Mouse (Mus musculus) c-Kit-negative CD71-positive TER-119-positive erythroid progenitor cells, embryonic 14.5 days (primary cell): ENCODE results near the gene Zfp771.

Experiments used
- DNase-seq: peaks from one replicate; pipeline ENCODE4 v3.0.0-alpha.2; 2013; ENCODE audit warnings: low read depth, low spot score

Zfp771 gene

GRCm38 (mm10) chr7:127253341-127253740 is 9.3 kb downstream of the Zfp771 start:
- DNase-seq: no peak

- peak; percentile 86 for DNase-seq
These were observed 10.0 kb downstream of the Zfp771 start for GRCm38 (mm10) chr7:127253821-127254769.

DNA sequence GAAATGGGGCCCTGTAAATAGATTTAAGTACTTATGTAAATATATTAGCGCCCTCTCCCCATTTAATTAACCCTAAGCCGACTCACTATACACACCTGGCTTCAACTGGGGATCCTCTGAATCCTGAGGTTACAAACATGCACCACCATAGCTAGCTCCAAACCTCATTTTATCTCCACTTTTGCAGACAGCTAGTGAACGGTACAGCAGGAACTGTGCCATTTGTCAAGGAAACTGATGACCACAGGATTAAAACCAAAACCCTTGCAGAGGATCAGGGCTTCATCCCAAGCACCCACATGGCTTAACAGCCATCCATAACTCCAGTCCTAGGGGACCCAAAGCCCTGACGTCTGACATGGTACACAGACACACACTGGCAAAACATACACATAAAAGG is 10.9 kb downstream of the Zfp771 start:
- no peak for DNase-seq

DNA sequence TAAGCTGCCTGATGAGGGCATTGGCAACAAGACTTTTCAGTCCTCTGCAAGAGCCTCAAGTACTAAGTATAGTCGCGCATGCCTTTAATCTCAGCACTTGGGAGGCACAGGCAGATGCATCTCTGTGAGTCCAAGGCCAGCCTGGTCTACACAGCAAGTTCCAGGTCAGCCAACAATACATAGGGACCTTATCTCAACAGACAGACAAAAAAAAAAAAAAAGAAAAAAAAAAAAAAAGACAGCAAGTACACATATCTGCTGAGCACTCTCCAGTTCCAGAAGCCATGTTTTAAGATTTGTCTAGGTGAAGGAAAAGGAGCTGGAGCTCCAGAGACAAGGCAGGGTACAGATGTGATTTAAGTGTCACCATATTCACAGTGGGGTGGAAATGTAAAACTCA is 11.9 kb downstream of the Zfp771 start:
- DNase-seq: no peak

- no peak for DNase-seq
These were observed 12.4 kb downstream of the Zfp771 start for GRCm38 (mm10) chr7:127256518-127256917.

DNA sequence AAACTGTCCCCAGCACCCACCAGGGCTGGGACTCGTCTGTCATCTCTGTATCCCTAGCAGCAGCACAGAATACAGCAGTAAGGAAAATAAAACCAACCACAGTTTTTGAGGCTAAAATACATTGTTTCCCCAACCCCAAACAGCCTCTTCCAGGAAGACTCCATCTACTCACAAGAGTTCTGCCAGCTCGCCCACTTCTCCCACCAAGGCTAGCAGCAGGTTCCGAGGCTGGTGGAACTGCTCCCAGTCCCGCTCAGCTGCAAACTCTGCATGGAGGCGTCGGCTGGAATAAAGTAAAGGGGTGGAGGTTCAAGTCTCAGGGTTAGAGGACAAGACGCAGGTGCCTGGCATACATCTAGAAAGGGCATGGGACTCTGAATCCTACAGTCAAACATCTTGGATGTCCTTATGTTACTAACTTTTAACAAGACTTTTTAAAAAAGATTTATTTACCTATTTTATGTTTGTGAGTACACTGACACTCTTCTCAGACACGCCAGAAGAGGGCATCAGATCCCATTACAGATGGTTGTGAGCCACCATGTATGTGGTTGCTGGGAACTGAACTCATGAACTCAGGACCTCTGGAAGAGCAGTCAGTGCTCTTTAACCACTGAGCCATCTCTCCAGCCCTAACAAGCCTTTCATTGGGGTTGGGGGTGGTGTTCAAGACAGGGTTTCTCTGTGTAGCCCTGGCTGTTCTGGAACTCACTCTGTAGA is 15.3 kb downstream of the Zfp771 start:
- no peak for DNase-seq

DNA sequence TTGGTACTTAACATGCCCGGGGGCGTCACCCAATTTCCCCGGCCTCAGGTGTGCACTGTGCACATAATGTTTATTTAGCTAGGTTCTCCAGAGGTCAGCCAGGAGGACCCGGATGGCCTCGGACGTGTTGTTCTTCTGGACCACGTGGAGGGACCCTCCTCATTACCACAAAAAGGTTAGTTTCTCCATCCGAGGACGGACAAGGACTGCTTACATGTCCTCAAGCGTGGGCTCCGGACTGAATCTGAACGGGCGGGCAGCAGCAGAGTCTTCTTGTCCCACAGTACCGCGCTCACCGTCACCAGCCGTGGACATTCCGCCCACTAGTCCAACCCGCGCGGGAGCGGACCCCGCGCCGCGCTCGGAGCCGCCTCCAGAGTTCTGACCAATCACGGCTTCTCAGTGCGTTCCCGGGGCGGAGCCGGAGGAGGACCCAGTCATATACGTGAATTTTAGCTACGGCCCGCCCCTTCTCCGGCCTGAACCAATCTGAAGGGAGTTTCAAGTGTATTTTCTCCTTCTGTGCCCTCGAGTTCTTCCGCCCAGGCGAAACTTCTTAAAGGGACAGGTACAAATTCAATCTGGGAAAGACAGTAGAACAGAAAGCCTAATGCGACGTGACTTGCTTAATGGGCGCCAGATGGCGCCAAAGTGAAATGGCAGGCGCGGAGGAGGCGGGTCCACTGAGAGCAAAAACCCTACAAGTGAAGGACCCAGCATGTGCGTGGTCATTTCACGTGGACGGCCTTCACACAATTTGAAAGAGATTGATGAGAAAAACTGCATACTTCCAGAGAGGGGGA is 16.4 kb downstream of the Zfp771 start, which contains the start of gene Dctpp1:
Dctpp1 (minus strand) TSS at position 401 of the 803 bp plus-strand sequence.
- peak; percentile 96 for DNase-seq

DNA sequence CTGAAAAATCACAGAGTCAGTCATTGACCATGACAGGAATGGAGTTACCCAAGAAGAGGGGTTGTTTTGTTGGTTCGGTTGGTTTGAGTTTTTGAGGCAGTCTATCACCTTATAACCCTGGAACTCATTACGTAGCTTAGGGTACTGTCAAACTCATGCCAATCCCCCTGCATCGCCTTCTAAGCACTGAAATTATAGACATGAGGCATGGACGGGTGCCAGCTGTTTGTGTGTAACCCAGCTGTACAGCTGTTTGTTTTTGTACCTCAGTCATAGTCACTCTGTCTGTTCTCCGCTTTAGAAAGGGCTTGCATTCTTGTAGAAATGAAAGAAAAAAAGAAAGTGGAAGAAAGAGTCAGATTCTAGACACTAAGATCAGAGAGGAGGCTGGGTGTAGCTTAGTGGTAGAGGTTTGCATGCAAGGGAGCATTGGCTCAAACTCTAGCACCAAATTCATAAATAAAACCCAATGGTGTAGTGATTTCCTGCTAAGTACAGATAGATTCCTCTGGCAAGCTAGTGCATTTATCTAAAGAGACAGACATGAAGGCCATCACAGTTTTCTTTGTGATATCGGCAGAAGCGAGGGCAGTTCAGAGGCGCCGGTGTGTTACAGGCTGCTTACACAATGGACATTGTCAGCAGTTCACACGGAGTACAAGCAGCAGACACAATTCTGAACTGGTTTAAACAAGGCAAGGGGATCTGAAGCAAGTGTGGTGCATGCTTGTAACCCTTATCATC is 18.3 kb downstream of the Zfp771 start:
- no peak for DNase-seq

DNA sequence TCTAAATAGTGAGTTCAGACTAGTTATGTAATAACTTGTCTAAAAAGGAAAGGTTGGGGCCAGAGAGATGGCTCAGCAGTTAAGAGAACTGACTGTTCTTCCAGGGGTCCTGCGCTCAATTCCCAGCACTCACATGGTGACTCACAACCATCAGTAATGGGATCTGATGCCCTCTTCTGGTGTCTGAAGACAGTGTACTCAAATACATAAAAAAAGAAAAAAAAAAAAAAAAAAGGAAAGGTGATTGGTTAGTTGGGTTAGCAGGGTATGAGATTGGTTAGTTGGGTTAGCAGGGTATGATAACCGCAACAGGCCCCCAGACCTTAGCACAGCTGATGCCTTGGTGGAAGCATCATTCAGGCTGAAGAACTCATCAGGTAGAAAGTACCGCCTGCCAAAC is 19.5 kb downstream of the Zfp771 start:
- DNase-seq: no peak

DNA sequence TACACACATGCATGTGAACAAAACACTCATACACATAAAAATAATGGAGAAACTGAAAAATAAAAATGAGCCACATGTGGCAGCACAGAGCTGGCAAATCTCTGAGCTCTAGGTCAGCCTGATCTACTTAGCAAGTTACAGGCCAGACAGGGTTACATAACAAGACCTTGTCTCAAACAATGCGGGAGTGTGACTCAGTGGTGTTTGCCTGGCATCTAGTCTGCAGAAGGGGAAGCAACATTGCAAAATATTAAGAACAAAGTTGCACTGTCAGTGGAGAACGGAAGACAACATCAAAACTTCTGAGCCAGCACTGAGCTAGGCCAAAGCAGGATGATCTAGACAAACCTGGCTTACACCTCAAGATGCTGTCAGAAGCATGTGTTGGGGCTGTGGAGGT is 26.2 kb downstream of the Zfp771 start:
- DNase-seq: no peak

- no peak for DNase-seq
These were observed 26.6 kb downstream of the Zfp771 start for GRCm38 (mm10) chr7:127270666-127271065.

DNA sequence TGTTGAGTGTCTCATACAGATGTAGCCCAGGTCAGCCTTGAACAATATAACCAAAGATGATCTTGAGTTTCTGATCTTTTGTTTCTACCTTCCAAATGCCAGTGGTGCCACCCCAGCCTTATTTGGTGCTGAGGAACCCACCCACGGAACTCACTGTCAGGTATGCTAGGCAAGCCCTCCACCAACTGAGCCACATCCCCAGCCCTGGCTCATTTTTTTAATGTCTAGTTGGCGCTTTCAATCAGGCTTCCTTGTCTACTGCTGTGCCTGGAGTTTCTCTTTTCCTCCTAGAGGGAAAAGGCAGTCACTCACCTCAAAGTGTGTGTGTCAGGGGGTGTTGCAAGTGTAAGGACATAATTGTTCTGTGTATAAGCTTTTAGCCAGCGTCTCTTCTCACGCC is 27.0 kb downstream of the Zfp771 start:
- no peak for DNase-seq

DNA sequence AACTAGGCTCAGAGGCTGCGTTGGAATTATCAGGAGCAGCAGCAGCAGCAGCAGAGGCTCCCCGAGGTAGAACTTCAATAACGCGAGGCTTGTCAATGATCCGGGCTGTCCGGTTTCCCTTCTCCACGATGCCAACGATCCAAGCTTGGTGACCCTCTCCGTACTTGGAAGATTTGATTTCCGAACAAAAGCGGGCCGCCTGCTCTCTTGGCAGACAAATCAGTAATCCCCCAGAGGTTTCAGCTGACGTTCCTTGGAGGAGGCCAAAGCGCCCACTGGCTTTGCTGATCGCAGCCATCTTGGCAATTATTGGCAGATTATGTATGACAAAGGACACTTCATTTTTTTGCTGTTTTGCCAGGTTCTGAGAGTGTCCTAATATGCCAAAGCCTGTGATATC is 28.5 kb downstream of the Zfp771 start:
- no peak for DNase-seq

DNA sequence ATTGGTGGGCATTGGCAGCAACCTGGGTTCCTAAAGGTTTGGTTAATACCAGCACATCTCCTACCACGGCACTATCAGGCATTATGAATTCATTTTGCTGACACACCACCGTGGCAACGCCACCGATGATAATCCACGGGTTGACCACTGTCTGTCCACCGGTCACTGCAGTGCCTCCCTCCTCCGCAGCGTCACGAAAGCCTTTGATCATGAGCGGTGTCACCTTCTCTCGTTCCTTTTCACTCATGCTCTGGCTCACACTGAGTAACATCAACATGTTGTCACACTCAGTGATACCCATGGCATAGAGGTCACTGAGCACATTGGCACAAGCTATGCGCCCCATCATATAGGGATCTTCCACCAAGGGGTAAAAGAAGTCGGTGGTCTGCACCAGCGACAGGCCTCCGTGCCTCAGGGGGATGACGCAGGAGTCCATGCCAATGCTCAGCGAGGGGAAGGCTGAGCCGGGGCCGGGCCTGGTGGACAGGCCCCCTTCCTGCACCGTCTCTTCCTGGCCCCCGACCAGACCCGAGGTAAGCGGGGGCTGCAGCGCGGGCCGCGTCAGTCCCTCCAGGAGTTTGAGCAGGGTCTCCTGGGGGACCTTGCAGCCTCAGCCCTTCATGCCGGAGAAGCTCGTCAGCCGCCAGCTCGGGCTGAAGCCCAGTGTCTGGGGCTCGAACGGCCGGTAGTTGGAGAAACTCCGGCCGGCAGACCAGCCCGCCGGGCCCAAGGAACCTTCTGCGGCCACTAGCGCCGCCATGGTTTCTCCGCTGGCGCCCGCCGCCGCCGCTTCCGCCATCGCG is 29.2 kb downstream of the Zfp771 start:
- DNase-seq: no peak

DNA sequence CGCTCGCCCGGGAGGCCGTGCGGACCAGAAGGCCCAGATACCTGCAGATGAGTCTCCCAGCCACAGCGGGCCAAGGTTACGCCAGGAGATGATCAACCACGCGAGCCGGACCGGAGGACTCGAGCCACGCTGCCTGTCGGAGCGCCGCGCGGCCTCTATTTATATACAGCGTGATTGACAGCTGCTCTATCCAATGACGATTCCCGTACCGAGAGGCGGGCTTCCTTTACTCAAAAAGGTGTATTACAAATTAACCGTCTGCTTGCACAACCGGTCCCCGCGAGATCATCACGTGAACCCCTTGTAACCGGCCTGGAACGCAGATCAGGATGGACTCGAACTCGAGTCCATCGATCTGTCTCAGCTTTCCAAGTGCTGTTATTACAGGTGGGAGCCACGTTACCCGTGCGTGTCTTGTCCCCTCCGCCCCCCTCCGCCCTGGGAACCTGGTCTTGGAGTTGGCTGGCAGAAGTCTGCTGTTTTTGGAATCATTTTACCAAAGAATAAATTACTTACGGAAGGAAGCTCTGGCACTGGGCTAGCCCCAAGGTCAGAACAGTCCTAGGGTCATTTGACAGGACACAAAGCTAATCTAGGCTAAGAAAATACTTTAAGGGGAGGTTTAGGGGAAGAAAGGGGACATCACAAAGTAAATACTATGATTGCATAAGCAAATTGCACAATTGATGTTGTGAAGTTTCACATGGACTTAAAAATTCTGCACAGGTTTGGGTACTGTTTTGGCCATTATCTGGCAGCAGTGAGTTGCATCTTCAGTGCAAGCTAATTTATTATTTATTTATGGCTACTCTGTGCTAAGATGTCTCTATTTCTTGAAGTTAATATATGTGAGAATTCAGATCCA is 30.1 kb downstream of the Zfp771 start, which contains the start of gene Sephs2:
Sephs2 (minus strand) TSS at position 131 of the 865 bp plus-strand sequence.
- DNase-seq: peak; percentile 94

DNA sequence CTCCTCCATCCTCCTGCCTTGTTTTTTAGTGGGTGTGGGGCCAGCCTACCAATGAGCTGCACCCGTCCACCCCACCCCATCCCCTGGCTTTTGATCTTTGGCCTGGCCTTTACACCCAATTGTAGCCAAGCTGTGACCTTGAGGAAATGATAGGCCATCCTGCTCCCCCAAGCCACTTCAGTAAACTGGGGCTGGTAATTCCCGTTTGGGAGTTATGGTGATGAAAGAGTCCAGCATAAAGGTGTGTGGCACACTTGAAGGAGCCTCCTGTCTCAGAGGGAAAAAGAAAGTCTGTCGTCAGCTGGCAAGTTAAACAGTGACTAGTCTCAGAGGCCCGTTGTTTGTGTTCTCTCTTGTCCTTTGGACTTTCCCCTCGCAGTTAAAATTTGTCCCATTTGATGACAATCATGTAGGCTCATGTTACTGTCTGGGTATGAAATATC is 32.5 kb downstream of the Zfp771 start:
- no peak for DNase-seq

- no peak for DNase-seq
These were observed 34.2 kb downstream of the Zfp771 start for GRCm38 (mm10) chr7:127278311-127278710.

DNA sequence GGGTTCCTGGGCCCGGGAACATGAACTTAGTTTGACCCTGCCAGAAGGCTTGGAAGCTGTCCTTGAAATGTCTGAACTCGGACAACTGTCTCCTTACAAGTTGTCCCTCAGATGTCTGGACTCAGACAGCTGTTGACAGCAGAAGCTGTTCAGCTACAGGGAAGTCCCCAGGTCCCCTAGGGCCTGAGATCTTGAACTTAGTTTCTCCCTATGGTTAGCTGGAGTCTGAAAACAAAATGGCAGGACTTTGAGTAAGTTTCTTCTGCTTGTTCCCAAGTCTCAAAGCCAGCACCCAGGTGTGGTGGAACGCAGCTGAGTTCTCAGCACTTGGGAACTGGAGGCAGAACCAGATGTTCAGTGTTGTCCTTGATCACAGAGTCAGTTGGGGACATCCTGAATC is 36.0 kb downstream of the Zfp771 start:
- DNase-seq: no peak

GRCm38 (mm10) chr7:127281114-127281513 is 37.0 kb downstream of the Zfp771 start:
- no peak for DNase-seq
